Mouse (Mus musculus) stomach, embryonic 16.5 days (tissue): ENCODE measurements at regions not wholly inside any gene's neighbourhood (a gene's known extent, or its start where the extent isn't known, plus 50 kb on each side); places are given as distances from the start of the nearest gene placed in this dataset.
A peak's percentile ranks its signal among the peaks of the same experiment; 100 is the strongest.

Source experiments
- ATAC-seq: fragments of 200-750 bp; cut with Nextera tagmentation; 2 replicates; pipeline ENCODE4 v1.8.0; 2017; ENCODE audit warnings: moderate number of reproducible peaks, moderate TSS enrichment; ENCODE audit not compliant: insufficient read depth, low FRiP score
- H3K27ac ChIP-seq: fragments of 300-500 bp; sonication (generic); 2 replicates; pipeline ENCODE4 v1.5.1; 2014; ENCODE audit warnings: low read length
- H3K27me3 ChIP-seq: fragments of 300-500 bp; sonication (generic); 2 replicates; pipeline ENCODE4 v1.6.1; 2014; ENCODE audit warnings: low read length, control low read depth, mixed read lengths; ENCODE audit not compliant: control insufficient read depth, insufficient read depth
- H3K36me3 ChIP-seq: fragments of 300-500 bp; sonication (generic); 2 replicates; pipeline ENCODE4 v1.6.1; 2014; ENCODE audit warnings: low read length; ENCODE audit not compliant: control insufficient read depth, insufficient read depth
- H3K4me1 ChIP-seq: fragments of 300-500 bp; sonication (generic); 2 replicates; pipeline ENCODE4 v1.6.1; 2014; ENCODE audit warnings: low read length, control low read depth, mixed read lengths; ENCODE audit not compliant: control insufficient read depth, insufficient read depth
- H3K4me2 ChIP-seq: fragments of 300-500 bp; sonication (generic); 2 replicates; pipeline ENCODE4 v1.6.1; 2014; ENCODE audit warnings: low read depth, low read length, mixed read lengths
- H3K4me3 ChIP-seq: fragments of 300-500 bp; sonication (generic); replicated peaks from 2 replicates; pipeline ENCODE4 v1.5.1; 2014; ENCODE audit warnings: mild to moderate bottlenecking, low read length
- H3K9ac ChIP-seq: fragments of 300-500 bp; sonication (generic); 2 replicates; pipeline ENCODE4 v1.6.1; 2014; ENCODE audit warnings: low read length
- H3K9me3 ChIP-seq: fragments of 300-500 bp; sonication (generic); replicated peaks from 2 replicates; pipeline ENCODE4 v1.6.1; 2016; ENCODE audit warnings: low read length, control low read depth; ENCODE audit not compliant: control insufficient read depth
- WGBS: fragments of 180-500 bp; shearing (Covaris S2); extraction: QIAGEN DNeasy Blood & Tissue Kit; methylation state at CpG from one replicate; pipeline ENCODE4 v1.1.7; 2014; 5-methylcytosine and 5-hydroxymethylcytosine counted together

DNA sequence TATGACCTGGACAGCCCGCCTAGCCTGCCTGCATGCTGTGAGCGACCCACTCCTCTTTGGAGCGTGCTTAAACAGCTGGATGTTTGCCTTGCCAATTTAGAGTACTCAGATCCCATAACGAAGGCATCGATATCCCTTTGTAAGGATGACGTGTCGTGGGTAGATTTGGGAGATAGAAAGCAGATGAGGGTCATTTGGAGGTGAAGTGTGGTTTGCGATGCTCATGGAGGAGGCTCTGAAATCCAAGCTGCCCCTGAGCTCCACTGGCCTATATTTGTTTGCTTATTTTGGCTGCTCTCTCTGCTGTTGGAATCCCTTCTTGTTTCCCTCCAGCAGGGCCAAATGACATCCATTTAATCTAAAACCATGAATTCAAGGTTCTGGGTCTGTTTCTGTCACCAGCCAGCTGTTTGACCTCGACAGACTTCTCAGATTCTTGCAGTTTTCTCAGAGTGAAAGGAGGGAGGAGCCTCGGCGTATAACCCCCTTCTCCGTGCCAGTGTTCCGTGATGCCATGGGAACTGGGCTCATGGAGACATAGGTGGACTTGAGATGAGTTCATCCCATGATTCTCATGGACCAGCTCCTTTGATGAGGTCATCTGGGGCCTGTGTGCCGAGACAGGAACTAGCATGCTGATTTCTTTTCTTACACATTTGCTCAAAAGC, 144.7 kb upstream of the Mki67 start:
- no peak overlapping the region for H3K9ac ChIP-seq
- ATAC-seq: peak; percentile 62; the same call in 1 of the 2 replicates
- no peak overlapping the region for H3K4me2 ChIP-seq
- H3K27me3 ChIP-seq: no peaks in the 10 kb centered on the region
- H3K4me1 ChIP-seq: peaks cover 28% of the 10 kb centered on the region
- no peaks in the 10 kb centered on the region for H3K36me3 ChIP-seq
- no peak overlapping the region for H3K4me3 ChIP-seq
- no peaks in the 10 kb centered on the region for H3K9me3 ChIP-seq
- H3K27ac ChIP-seq: peak overlapping the region; percentile 46
- WGBS: 32% methylated on average over 14 of the region's 14 CpGs

DNA sequence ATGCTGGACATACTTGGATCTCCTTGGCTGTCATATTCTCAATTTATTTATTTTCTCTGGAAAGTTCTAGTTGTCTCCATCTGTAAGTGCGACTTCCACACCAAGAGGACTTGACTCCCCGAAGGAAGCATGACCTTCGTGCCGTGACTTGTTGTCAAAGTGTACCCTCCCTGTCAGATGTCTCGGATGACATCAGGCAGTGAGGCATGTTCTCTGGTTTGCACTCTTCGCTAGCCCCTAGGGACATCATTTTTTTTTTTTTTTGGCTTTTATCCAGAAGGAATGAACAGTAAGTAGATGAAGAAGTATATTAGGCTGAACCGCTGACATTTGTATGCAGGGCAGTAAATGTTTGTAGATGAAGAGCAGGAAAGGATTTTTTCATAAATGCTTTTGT, 145.2 kb upstream of the Mki67 start:
- 36% methylated on average over 7 of the region's 7 CpGs for whole genome bisulfite sequencing
- H3K36me3 ChIP-seq: no peaks in the 10 kb centered on the region
- no peak overlapping the region for H3K4me3 ChIP-seq
- H3K9me3 ChIP-seq: no peaks in the 10 kb centered on the region
- no peak overlapping the region for H3K9ac ChIP-seq
- peaks cover 28% of the 10 kb centered on the region for H3K4me1 ChIP-seq
- peak overlapping the region; percentile 65 for H3K27ac ChIP-seq
- peak; percentile 49 for ATAC-seq
- H3K4me2 ChIP-seq: no peak overlapping the region
- no peaks in the 10 kb centered on the region for H3K27me3 ChIP-seq

- peak overlapping the region; percentile 51 for H3K27ac ChIP-seq
- H3K4me3 ChIP-seq: no peak overlapping the region
- peak overlapping the region; percentile 44; the same call in 1 of the 2 replicates for H3K9ac ChIP-seq
- WGBS: 27% methylated on average over 22 of the region's 22 CpGs
- H3K9me3 ChIP-seq: no peaks in the 10 kb centered on the region
- H3K36me3 ChIP-seq: no peaks in the 10 kb centered on the region
- H3K4me2 ChIP-seq: peak overlapping the region; percentile 27; the same call in 1 of the 2 replicates
- ATAC-seq: peak; percentile 37; the same call in 1 of the 2 replicates
- no peaks in the 10 kb centered on the region for H3K27me3 ChIP-seq
- peaks cover 28% of the 10 kb centered on the region for H3K4me1 ChIP-seq
Observed at GRCm38 (mm10) chr7:135863581-135864426, 147.6 kb upstream of the Mki67 start.

- no peak overlapping the region for H3K4me2 ChIP-seq
- H3K9ac ChIP-seq: no peak overlapping the region
- H3K27me3 ChIP-seq: no peaks in the 10 kb centered on the region
- no peak overlapping the region for H3K4me3 ChIP-seq
- H3K4me1 ChIP-seq: no peaks in the 10 kb centered on the region
- 72% methylated on average over 6 of the region's 6 CpGs for WGBS
- ATAC-seq: no peak
- no peaks in the 10 kb centered on the region for H3K9me3 ChIP-seq
- H3K36me3 ChIP-seq: no peaks in the 10 kb centered on the region
- H3K27ac ChIP-seq: no peak overlapping the region
Observed at GRCm38 (mm10) chr7:135870981-135871380, 154.8 kb upstream of the Mki67 start.

DNA sequence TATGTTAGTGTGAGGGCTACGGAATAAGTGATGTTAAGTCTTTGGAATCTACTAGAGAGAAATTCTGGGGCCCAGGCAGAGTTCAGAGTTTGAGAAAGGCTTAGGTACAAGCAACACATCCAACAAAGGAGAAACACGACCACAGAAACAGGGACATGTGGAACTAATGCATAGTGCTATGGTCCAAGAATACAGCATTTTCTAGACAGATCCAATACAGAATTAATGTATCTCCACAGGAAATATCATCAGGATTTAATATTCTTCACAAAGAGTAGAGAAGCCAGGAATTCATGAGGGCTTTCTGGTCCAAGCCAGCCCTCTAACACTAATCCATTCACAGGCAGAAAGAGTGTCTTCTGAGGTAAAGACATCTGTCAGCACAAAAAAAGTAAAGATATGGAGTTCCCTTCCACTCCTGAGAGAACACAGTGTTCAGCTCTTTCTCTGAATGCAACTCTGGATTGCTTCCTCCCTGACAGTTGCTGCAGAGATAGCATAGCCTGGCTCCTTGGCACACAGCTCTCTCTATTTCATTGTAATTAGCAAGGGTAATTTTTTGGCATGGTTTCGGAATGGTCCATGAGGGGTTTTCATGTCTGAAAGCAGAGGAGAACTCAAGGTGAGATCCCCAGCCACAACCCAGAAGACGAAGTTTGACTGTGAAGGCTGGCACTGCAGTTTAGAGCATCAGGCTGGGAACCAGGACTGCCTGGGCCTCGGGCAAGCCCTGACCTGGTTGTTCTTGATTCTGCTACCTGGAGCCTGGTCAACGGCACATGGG, 161.1 kb upstream of the Mki67 start:
- 79% methylated on average over 6 of the region's 6 CpGs for WGBS
- ATAC-seq: no peak
- Histone ChIP-seq H3K27ac (no peak overlapping the region), H3K4me1 (no peaks in the 10 kb centered on the region), H3K9me3 (no peaks in the 10 kb centered on the region), H3K9ac (no peak overlapping the region), H3K27me3 (no peaks in the 10 kb centered on the region; the same call in 1 of the 2 replicates), H3K4me3 (no peak overlapping the region), H3K36me3 (no peaks in the 10 kb centered on the region), H3K4me2 (no peak overlapping the region)

- no peaks in the 10 kb centered on the region for H3K4me1 ChIP-seq
- no peak overlapping the region for H3K9ac ChIP-seq
- no peak overlapping the region for H3K4me3 ChIP-seq
- H3K4me2 ChIP-seq: no peak overlapping the region
- H3K27me3 ChIP-seq: no peaks in the 10 kb centered on the region; the same call in 1 of the 2 replicates
- WGBS: 47% methylated on average over 3 of the region's 3 CpGs
- ATAC-seq: no peak
- H3K36me3 ChIP-seq: no peaks in the 10 kb centered on the region
- H3K9me3 ChIP-seq: no peaks in the 10 kb centered on the region
- no peak overlapping the region for H3K27ac ChIP-seq
Observed at GRCm38 (mm10) chr7:135878750-135879149, 162.6 kb upstream of the Mki67 start.

DNA sequence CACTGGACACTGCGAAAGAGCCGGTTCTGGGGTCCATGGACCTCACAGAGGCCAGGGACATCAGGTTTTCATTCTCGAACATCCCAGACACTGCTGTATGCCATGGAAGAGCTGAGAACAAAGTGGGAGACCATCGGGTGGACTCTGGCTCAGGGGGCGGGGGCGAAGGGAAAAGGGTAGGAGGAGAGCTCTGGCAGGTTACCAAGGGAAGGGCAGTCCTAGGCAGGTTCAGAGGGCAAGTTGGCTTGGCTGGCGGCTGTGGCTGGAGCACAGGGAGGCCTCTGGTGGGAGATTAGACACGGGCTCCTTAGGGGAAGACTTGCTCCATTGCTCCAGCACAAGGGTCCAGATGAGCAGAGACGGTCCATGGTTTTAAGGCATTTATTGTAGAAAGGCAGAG, 164.3 kb upstream of the Mki67 start:
- no peaks in the 10 kb centered on the region; the same call in 1 of the 2 replicates for H3K27me3 ChIP-seq
- H3K4me2 ChIP-seq: no peak overlapping the region
- no peaks in the 10 kb centered on the region for H3K4me1 ChIP-seq
- H3K36me3 ChIP-seq: no peaks in the 10 kb centered on the region
- no peak overlapping the region for H3K27ac ChIP-seq
- H3K9ac ChIP-seq: no peak overlapping the region
- H3K4me3 ChIP-seq: no peak overlapping the region
- 91% methylated on average over 9 of the region's 9 CpGs for WGBS
- ATAC-seq: no peak
- H3K9me3 ChIP-seq: no peaks in the 10 kb centered on the region

GRCm38 (mm10) chr7:135882306-135882705, 166.1 kb upstream of the Mki67 start:
- H3K9me3 ChIP-seq: no peaks in the 10 kb centered on the region
- H3K9ac ChIP-seq: no peak overlapping the region
- ATAC-seq: no peak
- H3K27me3 ChIP-seq: no peaks in the 10 kb centered on the region; the same call in 1 of the 2 replicates
- no peaks in the 10 kb centered on the region for H3K4me1 ChIP-seq
- H3K4me3 ChIP-seq: no peak overlapping the region
- no peak overlapping the region for H3K27ac ChIP-seq
- 92% methylated on average over 4 of the region's 4 CpGs for WGBS
- no peak overlapping the region for H3K4me2 ChIP-seq
- H3K36me3 ChIP-seq: no peaks in the 10 kb centered on the region
